Mouse (Mus musculus) left cerebral cortex, postnatal 25 days (tissue): ENCODE results near the gene Bmp5. TPM values are rescaled to one million over a fixed set of nuclear protein-coding genes. Genes with fewer than 3 reads are reported as not detected.
"Not testable (repeated sequence)": the region's sequence is repeated elsewhere in the genome, so short reads cannot be mapped to it uniquely, and the experiment has no call there.

ENCODE experiments used
- DNase-seq, 2 experiments: peaks; one replicate each; pipeline ENCODE4 v3.0.0; 2022; ENCODE audit warnings: low spot score in 2 of 2, mixed read lengths in 1 of 2
- intact Hi-C: fragments of 180-260 bp; cut with DNase I; formaldehyde crosslinking; loops from one replicate; pipeline ENCODE4 v1.15.1; 2025
- total RNA-seq, 2 experiments: library from RNA; stranded (reverse); gene quantifications; 2 replicates each; pipeline ENCODE4 v1.2.3; 2021

Bmp5 gene
- 1 to 10 TPM; 1.3 TPM for total RNA-seq

DNA sequence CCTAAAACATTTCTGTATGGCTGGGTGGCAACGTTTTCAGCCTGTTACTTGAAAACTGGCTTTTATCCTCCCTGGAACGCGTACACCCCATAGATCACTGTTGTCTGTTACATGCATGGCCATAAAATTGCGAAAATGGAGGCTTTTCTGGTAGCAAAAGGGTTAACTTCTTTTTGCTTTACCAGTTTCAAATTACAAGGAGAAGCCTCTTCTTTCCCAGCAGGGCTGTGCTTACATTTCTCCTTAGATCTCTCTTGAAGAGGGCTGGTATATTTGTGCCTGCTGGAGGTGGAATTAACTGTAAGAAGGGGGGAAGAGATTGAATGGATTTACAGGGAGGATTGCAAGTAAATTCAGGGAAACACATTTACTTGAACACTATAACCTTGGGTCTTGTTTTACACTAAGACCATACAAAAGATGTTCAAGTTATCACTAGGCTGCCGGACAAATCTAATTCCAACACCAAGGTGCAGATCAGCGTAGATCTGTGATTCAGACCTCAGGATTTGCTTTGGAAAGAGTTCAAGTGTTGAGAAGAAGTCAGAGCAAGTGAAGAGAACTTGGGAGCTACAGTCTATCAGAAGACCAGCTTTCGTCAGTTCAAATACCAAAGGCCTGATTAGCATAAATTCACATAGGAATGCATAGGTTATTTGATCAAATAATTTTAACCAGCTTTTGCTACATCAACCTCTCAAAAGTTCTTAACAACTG lies at the start of gene Bmp5:
Gene Bmp5 (plus strand): TSS at position 236 of the 717 bp plus-strand sequence.
- no peak for DNase-seq
- intact Hi-C loops: no loop called here

GRCm38 (mm10) chr9:75760075-75760474 lies 15.1 kb upstream of the Bmp5 start:
- intact Hi-C loops: no loop called here
- DNase-seq: peak in 1 of 2 experiments; percentile 20

- intact Hi-C loops: no loop called here
- no peak for DNase-seq
Observed at GRCm38 (mm10) chr9:75761567-75761966, 13.6 kb upstream of the Bmp5 start.

DNA sequence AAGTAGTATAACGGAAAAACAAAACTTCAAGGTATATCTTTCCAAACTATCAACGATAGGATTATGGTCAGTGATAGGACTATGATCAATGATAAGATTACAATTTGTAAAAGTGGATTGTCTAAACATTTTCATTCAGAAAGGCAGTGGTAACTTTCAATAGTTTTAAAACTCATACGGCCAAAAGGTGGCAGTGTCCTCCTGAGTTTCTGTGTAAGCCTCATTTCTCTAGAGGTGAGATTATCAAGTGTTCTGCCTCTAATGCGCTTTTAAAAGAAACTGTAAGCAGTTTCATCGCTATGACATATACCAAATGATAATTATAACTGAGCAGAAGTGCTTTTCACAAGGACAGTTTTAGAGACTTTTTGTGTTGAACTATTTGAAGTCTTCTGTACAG lies 12.7 kb upstream of the Bmp5 start:
- intact Hi-C loops: loop anchor here (1.0 kb wide), 1 partner anchor 361 kb away; no protein-coding TSS in a partner anchor
- DNase-seq: peak; percentile 39 to 52

DNA sequence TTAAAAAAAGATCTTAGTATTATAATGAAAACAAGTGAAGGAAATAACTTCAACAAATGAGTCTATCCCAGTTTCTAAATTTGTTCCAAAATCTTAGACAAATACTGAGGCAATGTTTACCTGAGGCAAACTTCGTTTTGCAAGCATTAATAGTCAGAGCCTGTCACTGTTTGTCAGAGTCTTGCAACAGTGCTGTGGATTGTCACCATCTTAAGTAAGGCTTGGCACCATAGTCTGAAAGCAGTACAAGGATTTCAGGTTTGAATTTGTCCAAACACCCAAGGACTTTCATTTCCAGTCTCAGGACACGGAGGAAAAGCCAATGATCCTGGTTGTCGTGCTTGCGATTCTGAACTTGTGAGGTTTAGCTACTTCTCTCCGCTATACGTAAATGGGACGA lies 10.4 kb upstream of the Bmp5 start:
- DNase-seq: no peak
- intact Hi-C loops: no loop called here

DNA sequence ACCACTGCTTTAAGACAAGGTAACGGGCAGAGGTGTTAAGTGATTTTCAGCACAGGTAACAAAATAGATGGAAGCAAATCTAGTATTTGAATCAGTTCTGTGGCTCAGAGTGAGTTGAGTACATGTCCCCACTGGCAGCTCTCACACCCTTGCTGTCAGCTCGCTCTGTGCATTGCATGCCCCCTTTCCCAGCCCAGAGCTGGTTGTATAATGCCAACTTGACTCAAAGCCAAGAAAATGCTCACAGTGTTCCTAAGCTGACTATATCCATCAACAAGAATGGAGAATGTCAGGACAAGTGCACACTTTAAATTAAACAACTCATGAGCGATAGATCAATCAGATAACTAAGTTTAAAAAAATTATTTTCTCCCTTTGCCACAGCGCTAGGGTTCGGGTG lies 8.6 kb upstream of the Bmp5 start:
- intact Hi-C loops: no loop called here
- no peak for DNase-seq

GRCm38 (mm10) chr9:75769042-75769441 lies 6.1 kb upstream of the Bmp5 start:
- no peak for DNase-seq
- intact Hi-C loops: no loop called here

DNA sequence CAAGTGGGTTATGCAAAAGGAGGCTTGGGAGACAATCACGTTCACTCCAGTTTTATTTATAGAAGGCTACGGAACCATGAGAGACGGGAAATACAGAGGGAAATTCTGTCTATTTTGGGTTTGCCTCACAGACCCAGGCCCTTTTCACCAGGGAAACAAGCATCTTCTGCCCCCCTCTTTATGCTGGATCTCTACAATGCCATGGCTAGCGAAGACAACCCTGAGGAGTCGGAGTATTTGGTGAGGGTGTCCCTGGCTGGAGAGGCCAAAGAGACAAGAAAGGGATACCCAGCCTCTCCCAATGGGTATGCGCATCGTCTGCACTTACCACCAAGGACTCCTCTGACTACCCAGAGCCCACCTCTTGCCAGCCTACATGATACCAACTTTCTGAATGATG lies 989 bp downstream of the Bmp5 start:
- intact Hi-C loops: no loop called here
- no peak for DNase-seq

GRCm38 (mm10) chr9:75778762-75779346 lies 3.7 kb downstream of the Bmp5 start:
- no peak for DNase-seq
- intact Hi-C loops: no loop called here

DNA sequence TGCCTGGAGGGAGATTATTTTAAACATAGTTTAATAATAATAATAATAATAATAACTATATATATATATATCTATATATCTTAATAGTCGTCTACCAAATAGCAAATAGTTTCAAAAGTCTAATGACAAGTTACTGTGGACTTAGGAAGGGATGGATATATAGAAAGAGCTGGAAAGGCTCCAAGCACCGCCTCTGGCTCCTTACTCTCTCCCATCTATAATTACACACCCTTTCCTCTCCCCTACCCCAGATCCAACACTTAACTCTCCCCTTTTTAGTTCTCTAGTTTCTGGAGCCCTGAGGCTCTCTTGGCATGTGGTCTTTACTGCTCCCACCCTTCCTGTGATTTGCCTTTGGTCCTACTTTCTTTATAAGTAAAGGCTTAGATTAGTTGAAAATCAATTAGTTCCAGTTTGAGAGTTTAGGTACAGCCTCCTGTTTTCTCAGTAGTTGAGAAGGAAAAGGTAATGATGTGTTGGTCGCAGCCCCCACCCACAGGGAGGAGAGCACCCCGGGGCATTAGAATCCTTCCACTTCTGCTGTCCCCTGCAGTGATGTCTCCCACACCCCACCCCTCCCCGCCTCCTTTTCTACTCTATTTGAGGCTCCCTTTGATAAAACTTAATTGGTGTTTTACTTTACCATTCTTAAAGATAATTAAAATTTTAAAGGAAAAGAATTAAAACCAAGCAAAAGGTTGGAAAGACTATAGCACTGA lies 5.6 kb downstream of the Bmp5 start:
- intact Hi-C loops: no loop called here
- no peak for DNase-seq

DNA sequence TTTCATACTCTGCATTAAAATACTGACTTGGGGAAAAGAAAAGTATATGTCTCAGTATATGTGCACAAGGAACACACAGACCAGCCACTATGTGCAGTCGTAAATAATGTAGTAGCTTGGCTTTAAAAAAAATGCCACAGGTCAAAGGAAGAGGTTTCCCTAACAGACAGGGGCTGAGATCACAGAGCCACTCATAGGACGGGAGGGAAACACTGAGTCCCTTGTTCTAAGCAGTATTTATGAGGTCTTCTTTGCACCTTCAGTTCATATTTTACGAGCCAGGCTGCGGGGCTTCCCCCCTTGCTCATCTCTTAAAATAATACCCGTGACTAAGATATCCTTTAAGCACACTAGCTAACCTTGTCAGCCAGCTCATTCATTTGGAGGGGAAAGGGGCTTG lies 6.4 kb downstream of the Bmp5 start:
- intact Hi-C loops: no loop called here
- no peak for DNase-seq

GRCm38 (mm10) chr9:75783573-75783972 lies 8.4 kb downstream of the Bmp5 start:
- intact Hi-C loops: no loop called here
- no peak for DNase-seq

GRCm38 (mm10) chr9:75785959-75786358 lies 10.8 kb downstream of the Bmp5 start:
- intact Hi-C loops: no loop called here
- no peak for DNase-seq

DNA sequence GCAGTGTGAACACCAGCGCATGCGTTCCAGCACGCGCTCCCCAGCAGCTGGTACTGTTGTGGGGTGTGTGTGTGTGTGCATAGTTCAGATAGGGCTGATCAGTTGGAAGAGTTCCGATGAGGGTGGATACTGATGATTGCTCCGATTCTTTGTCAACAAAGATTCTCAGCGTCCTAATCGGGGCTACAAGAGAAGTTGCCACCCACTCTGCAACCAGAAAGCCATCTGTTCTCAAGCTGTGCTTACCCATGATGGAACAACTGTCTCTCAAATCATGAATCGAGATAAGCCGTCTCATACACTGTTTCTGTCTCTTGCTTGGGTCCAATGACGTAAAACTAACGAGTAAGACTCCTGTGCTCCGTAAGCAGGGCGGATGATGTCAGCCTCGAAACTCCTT lies 12.0 kb downstream of the Bmp5 start:
- no peak for DNase-seq
- intact Hi-C loops: no loop called here

DNA sequence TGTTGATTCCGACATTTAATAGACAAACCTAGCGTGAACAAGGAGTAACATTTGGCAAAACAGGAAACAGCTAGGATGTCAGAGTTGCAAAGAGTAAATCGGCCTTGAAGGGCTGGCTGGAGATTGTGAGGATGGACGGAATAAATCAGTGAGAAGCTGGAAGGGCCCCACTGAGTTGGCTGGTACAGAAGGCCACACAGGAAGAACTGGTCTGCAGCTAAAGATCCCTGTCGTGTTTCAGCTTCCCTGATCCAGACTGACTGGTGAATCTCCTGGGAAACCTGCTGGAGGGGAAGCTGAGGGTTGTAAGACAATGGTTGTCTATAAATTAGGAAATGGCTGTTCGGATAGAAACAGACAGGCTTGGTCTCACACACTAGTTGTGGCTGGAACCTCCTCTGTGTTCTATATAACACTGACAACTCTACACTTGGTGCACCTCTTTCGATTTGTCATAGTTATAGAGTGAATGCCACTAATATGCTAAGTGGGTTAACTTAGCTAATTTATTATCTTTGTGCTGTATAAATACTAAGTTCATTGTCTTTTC lies 14.8 kb downstream of the Bmp5 start:
- intact Hi-C loops: no loop called here
- DNase-seq: no peak

- intact Hi-C loops: no loop called here
- DNase-seq: no peak
Observed at GRCm38 (mm10) chr9:75804940-75805339, 29.8 kb downstream of the Bmp5 start.

DNA sequence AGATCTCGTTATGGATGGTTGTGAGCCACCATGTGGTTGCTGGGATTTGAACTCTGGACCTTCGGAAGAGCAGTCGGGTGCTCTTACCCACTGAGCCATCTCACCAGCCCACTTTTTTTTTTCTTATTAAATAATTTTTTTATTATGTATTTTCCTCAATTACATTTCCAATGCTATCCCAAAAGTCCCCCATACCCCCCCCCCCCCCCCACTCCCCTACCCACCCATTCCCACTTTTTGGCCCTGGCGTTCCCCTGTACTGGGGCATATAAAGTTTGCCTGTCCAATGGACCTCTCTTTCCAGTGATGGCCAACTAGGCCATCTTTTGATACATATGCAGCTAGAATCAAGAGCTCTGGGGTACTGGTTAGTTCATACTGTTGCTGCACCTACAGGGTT lies 33.0 kb downstream of the Bmp5 start:
- intact Hi-C loops, DNase-seq: not testable (repeated sequence)

DNA sequence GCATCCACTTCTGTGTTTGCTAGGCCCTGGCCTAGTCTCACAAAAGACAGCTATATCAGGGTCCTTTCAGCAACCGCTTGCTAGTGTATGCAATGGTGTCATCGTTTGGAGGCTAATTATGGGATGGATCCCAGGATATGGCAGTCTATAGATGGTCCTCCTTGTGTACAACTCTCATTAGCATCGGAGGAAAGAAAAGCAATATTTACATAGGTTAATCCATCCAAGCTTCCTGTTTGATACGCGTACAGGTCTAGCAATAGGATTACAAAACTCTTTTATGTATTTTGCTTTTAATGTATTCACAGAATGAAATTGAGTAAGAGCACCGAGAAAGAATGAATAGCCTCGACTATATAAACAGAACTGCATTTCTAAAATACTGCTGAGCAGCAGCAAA lies 33.5 kb downstream of the Bmp5 start:
- intact Hi-C loops: no loop called here

DNA sequence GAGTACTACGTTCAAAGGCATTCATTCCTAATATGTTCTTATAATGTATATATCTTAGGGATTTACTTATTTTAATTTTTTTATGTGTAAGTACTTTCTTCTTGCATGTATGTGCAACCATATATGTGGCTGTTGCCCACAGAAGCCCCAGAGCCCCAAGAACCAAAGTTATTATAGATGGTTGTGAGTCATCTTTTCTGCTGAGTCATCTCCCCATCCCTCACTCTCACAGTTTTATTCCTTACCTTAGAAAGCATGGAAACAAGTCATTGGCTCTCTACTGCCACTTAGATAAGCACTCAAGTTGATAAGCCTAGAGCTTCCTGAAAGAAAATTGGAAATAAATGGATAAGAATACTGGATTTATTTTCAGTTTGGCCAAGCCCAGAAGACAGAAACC lies 40.0 kb downstream of the Bmp5 start:
- intact Hi-C loops: no loop called here
- peak in 1 of 2 experiments; percentile 3 for DNase-seq

More for the DNA sequence above, 33.5 kb downstream of the Bmp5 start:
- no peak for DNase-seq

DNA sequence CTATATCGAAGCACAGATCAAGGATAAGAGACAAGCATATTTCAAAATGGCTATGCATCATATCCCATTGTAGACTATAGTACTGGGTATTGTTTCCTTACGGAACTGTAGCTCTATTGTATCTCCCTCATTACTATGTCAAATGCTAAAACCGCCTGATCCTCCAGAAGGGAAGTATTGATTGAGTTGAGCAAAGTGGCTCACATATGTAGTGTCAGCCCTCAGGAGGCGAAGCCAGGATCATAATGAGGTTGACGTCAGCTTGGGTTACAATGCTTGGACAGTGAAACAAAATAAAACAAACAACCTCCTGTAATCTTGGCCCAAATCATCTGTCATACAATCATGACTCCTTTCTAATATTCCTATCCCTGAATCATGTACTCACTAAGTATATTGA lies 43.2 kb downstream of the Bmp5 start:
- intact Hi-C loops: no loop called here
- DNase-seq: no peak

DNA sequence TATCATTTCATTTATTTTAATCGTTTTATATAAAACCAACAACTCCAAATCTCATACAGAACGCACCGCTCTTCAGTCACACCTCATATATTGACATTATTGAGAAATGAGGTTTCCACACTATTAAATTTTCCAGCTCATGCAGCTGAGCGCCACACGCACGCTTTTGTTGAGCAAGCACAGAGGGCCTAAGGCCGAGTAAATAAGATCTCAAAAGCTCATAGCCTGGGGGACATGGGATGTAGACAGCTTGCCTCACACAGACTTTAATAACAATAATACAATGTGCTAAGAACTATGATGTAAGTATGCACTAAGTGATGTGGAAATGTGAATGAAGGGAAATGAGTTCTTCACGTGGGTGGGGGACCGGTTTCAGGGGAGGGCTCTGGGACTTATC lies 57.3 kb downstream of the Bmp5 start:
- intact Hi-C loops: loop anchor here (10.0 kb wide), 1 partner anchor 1872 kb away; no protein-coding TSS in a partner anchor

More for the DNA sequence above, 57.3 kb downstream of the Bmp5 start:
- no peak for DNase-seq
